Mouse (Mus musculus): ENCODE data around the gene 1700016K19Rik.

The 1700016K19Rik gene

GRCm38 (mm10) chr11:76035182-76035581 lies 35.5 kb downstream of the 1700016K19Rik start:
- DNase-seq, result no peak

GRCm38 (mm10) chr11:76037581-76038294 lies 38.0 kb downstream of the 1700016K19Rik start:
- no peak for DNase-seq

- no peak for DNase-seq
Observed at GRCm38 (mm10) chr11:76039271-76040053, 39.8 kb downstream of the 1700016K19Rik start.

- DNase-seq, result no peak
Observed at GRCm38 (mm10) chr11:76040106-76040505, 40.4 kb downstream of the 1700016K19Rik start.

GRCm38 (mm10) chr11:76040761-76041376 lies 41.2 kb downstream of the 1700016K19Rik start:
- DNase-seq, result no peak

- DNase-seq, result no peak
Observed at GRCm38 (mm10) chr11:76042041-76042638, 42.4 kb downstream of the 1700016K19Rik start.

- DNase-seq, result no peak
Observed at GRCm38 (mm10) chr11:76042882-76043281, 43.2 kb downstream of the 1700016K19Rik start.

- no peak for DNase-seq
Observed at GRCm38 (mm10) chr11:76044468-76044867, 44.8 kb downstream of the 1700016K19Rik start.

- no peak for DNase-seq
Observed at GRCm38 (mm10) chr11:76045367-76045766, 45.7 kb downstream of the 1700016K19Rik start.

GRCm38 (mm10) chr11:76050509-76050908 lies 50.8 kb downstream of the 1700016K19Rik start:
- no peak for DNase-seq

GRCm38 (mm10) chr11:76050967-76051512 lies 51.3 kb downstream of the 1700016K19Rik start:
- DNase-seq, result no peak

- no peak for DNase-seq
Observed at GRCm38 (mm10) chr11:76052496-76052895, 52.8 kb downstream of the 1700016K19Rik start.
